Mouse (Mus musculus) embryonic facial prominence, embryonic 13.5 days (tissue): ENCODE data around the gene Hist1h2ad. TPM values are rescaled to one million over a fixed set of nuclear protein-coding genes. Genes with fewer than 3 reads are reported as not detected.
"Not testable (repeated sequence)": the region's sequence is repeated elsewhere in the genome, so short reads cannot be mapped to it uniquely, and the experiment has no call there.

Experiments
- ATAC-seq: fragments of 200-750 bp; cut with Nextera tagmentation; 2 replicates; pipeline ENCODE4 v1.8.0; 2017; ENCODE audit warnings: low read depth; ENCODE audit not compliant: insufficient number of reproducible peaks, insufficient read depth, low FRiP score, low TSS enrichment
- H3K27ac ChIP-seq: fragments of 300-500 bp; sonication (generic); 2 replicates; pipeline ENCODE4 v1.5.1; 2015; ENCODE audit warnings: moderate library complexity, mild to moderate bottlenecking, inconsistent platforms
- H3K27me3 ChIP-seq: fragments of 300-500 bp; sonication (generic); 2 replicates; pipeline ENCODE4 v1.6.1; 2015; ENCODE audit warnings: mild to moderate bottlenecking, inconsistent platforms
- H3K36me3 ChIP-seq: fragments of 300-500 bp; sonication (generic); 2 replicates; pipeline ENCODE4 v1.6.1; 2015; ENCODE audit warnings: mild to moderate bottlenecking, inconsistent platforms
- H3K4me1 ChIP-seq: fragments of 300-500 bp; sonication (generic); 2 replicates; pipeline ENCODE4 v1.6.1; 2015; ENCODE audit warnings: inconsistent platforms
- H3K4me2 ChIP-seq: fragments of 300-500 bp; sonication (generic); 2 replicates; pipeline ENCODE4 v1.6.1; 2015; ENCODE audit warnings: moderate library complexity, mild to moderate bottlenecking, inconsistent platforms
- H3K4me3 ChIP-seq: fragments of 300-500 bp; sonication (generic); 2 replicates; pipeline ENCODE4 v1.5.1; 2015; ENCODE audit warnings: mild to moderate bottlenecking, inconsistent platforms
- H3K9ac ChIP-seq: fragments of 300-500 bp; sonication (generic); 2 replicates; pipeline ENCODE4 v1.6.1; 2015; ENCODE audit warnings: mild to moderate bottlenecking, inconsistent platforms
- H3K9me3 ChIP-seq: fragments of 300-500 bp; sonication (generic); 2 replicates; pipeline ENCODE4 v1.6.1; 2016; ENCODE audit warnings: inconsistent platforms
- WGBS: fragments of 180-500 bp; shearing (Covaris S2); methylation state at CpG from one replicate; pipeline ENCODE4 v1.1.7; 2015; ENCODE audit warnings: mixed read lengths; 5-methylcytosine and 5-hydroxymethylcytosine counted together
- polyA plus RNA-seq: library from polyadenylated mRNA; unstranded; fragments of >200 nt; fragmentation: Nextera tagmentation; extraction: Ambion mirVana; gene quantifications from 2 replicates; pipeline ENCODE4 v1.2.1, GENCODE M21; 2015

Gene Hist1h2ad
- polyA plus RNA-seq, 1 experiment from 2014 or later = 3.1 TPM

DNA sequence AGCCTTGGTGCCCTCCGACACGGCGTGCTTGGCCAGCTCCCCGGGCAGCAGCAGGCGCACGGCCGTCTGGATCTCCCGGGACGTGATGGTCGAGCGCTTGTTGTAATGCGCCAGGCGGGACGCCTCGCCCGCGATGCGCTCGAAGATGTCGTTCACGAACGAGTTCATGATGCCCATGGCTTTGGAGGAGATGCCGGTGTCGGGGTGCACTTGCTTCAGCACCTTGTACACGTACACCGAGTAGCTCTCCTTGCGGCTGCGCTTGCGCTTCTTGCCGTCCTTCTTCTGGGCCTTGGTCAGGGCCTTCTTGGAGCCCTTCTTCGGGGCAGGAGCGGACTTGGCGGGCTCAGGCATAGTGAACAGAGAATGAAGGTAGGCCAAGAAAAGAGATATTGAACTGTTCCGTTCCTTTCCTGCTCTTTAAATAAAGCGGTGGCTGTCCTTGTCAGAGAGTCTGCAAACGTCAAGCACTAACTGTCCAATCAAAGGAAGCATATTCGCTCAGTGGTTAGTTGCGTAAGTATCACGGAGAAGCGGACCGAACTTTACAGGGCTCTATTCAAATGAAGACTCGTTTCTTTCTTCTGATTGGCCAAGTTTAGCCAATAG is 31.1 kb upstream of the Hist1h2ad start, which contains the start of gene Hist1h2bh:
Gene Hist1h2bh (minus strand): TSS at position 394 of the 609 bp plus-strand sequence.
- H3K4me2 ChIP-seq = peak within 1 kb of the TSS; percentile 69
- H3K27ac ChIP-seq = peak within 1 kb of the TSS; percentile 97
- not testable (repeated sequence) for H3K36me3 ChIP-seq, H3K4me1 ChIP-seq, H3K9me3 ChIP-seq, H3K27me3 ChIP-seq
- WGBS = under 1% methylated on average over 27 of the region's 42 CpGs
- H3K4me3 ChIP-seq = peak within 1 kb of the TSS; percentile 51
- peak; percentile 91 for ATAC-seq
- H3K9ac ChIP-seq = peak within 1 kb of the TSS; percentile 74

DNA sequence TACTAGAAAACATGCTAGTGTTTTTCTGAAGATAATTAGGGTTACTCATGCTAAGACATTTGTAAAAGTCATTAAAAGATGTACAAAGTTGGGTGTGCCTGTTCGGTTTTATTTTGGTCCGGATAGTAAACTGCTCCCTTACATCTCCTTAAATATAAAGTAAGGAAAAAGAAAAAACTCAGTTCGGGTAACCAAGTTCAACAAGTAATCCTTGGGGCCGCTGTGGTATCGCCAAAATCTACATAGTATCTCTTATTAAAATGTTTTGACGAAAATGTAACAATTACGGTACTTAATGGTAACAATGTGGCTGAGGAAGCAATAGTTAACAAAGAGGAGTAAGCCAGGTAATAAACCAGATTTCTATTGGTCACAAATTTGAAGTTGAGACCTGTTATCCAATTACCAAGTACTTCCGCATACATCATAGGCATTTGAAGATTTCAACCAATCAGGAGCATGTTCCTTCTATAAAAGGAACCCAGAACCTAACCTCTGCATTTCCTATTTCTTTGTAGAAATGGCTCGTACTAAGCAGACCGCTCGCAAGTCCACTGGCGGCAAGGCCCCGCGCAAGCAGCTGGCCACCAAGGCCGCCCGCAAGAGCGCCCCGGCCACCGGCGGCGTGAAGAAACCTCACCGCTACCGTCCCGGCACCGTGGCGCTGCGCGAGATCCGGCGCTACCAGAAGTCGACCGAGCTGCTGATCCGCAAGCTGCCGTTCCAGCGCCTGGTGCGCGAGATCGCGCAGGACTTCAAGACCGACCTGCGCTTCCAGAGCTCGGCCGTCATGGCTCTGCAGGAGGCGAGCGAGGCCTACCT is 30.0 kb upstream of the Hist1h2ad start, which contains the start of gene Hist1h3f:
Gene Hist1h3f (plus strand): TSS at position 88 of the 822 bp plus-strand sequence.
- peak within 1 kb of the TSS; percentile 51 for H3K4me3 ChIP-seq
- peak within 1 kb of the TSS; percentile 69 for H3K4me2 ChIP-seq
- ATAC-seq = peak; percentile 91
- WGBS = under 1% methylated on average over 22 of the region's 45 CpGs
- H3K27me3 ChIP-seq = no peaks in the 10 kb centered on the region
- peak within 1 kb of the TSS; percentile 76 for H3K9ac ChIP-seq
- H3K9me3 ChIP-seq = no peaks in the 10 kb centered on the region
- no peaks in the 10 kb centered on the region; the same call in 1 of the 2 replicates for H3K4me1 ChIP-seq
- no peaks in the 10 kb centered on the region for H3K36me3 ChIP-seq
- peak within 1 kb of the TSS; percentile 97 for H3K27ac ChIP-seq

- H3K27ac ChIP-seq = peak overlapping the region; percentile 97
- peak overlapping the region; percentile 51 for H3K4me3 ChIP-seq
- H3K4me2 ChIP-seq = peak overlapping the region; percentile 69
- not testable (repeated sequence) for H3K9me3 ChIP-seq, ATAC-seq, H3K4me1 ChIP-seq, H3K36me3 ChIP-seq, H3K27me3 ChIP-seq
- peak overlapping the region; percentile 76 for H3K9ac ChIP-seq
- WGBS = 0% methylated on average over 13 of the region's 14 CpGs
These were observed 29.4 kb upstream of the Hist1h2ad start for GRCm38 (mm10) chr13:23544787-23545120.

DNA sequence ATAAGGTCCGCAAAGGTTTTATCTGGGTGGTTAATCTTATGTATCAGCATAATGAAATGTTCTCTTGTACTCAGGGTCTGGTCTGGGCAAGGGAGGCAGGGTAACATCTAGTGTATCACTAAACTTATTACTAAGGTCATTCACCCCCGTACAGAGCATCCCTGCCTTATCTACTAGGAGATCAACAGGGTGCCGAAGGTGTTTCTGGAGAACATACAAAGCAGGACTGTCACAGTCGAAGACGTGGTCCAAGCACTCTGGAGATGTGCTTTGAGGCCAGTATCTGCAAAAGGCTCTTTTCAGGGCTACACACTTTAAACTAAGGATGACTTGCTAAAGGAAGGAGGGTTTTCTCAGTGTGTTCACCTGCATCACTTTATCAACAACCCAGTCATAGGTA is 27.5 kb upstream of the Hist1h2ad start:
- no peaks in the 10 kb centered on the region for H3K9me3 ChIP-seq
- H3K9ac ChIP-seq = no peak overlapping the region
- H3K4me3 ChIP-seq = no peak overlapping the region
- 0 out of 2 replicates have a peak overlapping the region, but pooled peaks have one; percentile 0 for H3K4me2 ChIP-seq
- H3K27ac ChIP-seq = peak overlapping the region; percentile 23; the same call in 1 of the 2 replicates
- 81% methylated on average over 5 of the region's 5 CpGs for WGBS
- peaks cover 6% of the 10 kb centered on the region for H3K4me1 ChIP-seq
- ATAC-seq = no peak
- H3K27me3 ChIP-seq = no peaks in the 10 kb centered on the region
- H3K36me3 ChIP-seq = no peaks in the 10 kb centered on the region

DNA sequence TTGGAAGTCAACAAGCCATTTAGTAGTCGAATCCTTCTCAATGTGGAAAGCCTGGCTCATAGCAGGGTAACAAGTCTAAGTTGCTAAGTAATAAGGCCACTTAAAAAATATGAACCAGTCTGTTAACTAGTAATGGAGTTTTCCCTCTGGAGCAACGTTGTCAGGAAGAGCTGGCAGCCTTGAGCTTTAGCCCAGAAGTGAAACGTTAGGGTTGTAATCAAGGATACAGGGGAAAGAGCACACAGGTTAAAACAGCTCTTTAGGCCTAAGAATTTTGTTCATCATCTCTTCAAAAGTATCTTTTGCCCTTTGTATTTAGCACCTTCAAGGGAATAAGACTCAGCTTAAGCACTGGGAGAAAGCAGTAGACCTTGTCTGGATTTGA is 23.4 kb upstream of the Hist1h2ad start:
- Histone ChIP-seq H3K4me2 (peak overlapping the region; percentile 72), H3K9ac (peak overlapping the region; percentile 71), H3K4me3 (peak overlapping the region; percentile 48), H3K36me3 (no peaks in the 10 kb centered on the region), H3K27ac (peak overlapping the region; percentile 94), H3K9me3 (no peaks in the 10 kb centered on the region), H3K27me3 (no peaks in the 10 kb centered on the region), H3K4me1 (peaks cover 16% of the 10 kb centered on the region)
- no peak for ATAC-seq
- 6% methylated on average over 3 of the region's 3 CpGs for WGBS

DNA sequence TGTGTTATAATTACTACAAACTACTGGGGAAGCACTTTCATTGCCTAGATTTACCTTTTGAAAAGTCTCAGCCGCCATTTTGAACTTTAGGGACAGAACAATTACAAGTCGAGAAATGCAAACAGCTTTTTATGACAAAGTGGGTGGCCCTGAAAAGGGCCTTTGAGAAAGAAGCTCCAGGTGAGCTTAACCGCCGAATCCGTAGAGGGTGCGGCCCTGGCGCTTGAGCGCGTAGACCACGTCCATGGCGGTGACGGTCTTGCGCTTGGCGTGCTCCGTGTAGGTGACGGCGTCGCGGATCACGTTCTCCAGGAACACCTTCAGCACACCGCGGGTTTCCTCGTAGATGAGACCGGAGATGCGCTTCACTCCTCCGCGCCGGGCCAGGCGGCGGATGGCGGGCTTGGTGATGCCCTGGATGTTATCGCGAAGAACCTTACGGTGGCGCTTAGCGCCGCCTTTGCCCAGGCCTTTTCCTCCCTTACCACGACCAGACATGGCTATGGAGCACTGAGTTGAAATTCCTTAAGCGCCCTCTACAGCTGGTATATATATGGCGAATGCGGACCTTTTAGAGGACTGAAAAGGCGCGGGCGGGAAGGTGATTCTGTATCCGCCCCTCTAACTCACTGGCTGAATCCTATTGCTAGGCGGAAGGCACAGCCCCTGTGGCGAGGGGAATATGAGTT is 22.9 kb upstream of the Hist1h2ad start, which contains the start of gene Hist1h4f:
Gene Hist1h4f (minus strand): TSS at position 503 of the 689 bp plus-strand sequence.
- H3K27me3 ChIP-seq, H3K9me3 ChIP-seq, H3K36me3 ChIP-seq: not testable (repeated sequence)
- Histone ChIP-seq H3K27ac (peak within 1 kb of the TSS; percentile 94), H3K4me3 (peak within 1 kb of the TSS; percentile 48), H3K4me2 (peak within 1 kb of the TSS; percentile 72), H3K4me1 (peaks cover 16% of the 10 kb centered on the region), H3K9ac (peak within 1 kb of the TSS; percentile 71)
- peak; percentile 79 for ATAC-seq
- WGBS = under 1% methylated on average over 47 of the region's 47 CpGs

- Histone ChIP-seq H3K9me3 (no peaks in the 10 kb centered on the region), H3K27me3 (no peaks in the 10 kb centered on the region), H3K36me3 (no peaks in the 10 kb centered on the region), H3K4me1 (peaks cover 20% of the 10 kb centered on the region), H3K27ac (peak overlapping the region; percentile 94), H3K9ac (peak overlapping the region; percentile 71; the same call in 1 of the 2 replicates), H3K4me3 (peak overlapping the region; percentile 48), H3K4me2 (peak overlapping the region; percentile 72)
- 52% methylated on average over 8 of the region's 8 CpGs for WGBS
- no peak for ATAC-seq
These were observed 22.0 kb upstream of the Hist1h2ad start for GRCm38 (mm10) chr13:23551931-23552914.

DNA sequence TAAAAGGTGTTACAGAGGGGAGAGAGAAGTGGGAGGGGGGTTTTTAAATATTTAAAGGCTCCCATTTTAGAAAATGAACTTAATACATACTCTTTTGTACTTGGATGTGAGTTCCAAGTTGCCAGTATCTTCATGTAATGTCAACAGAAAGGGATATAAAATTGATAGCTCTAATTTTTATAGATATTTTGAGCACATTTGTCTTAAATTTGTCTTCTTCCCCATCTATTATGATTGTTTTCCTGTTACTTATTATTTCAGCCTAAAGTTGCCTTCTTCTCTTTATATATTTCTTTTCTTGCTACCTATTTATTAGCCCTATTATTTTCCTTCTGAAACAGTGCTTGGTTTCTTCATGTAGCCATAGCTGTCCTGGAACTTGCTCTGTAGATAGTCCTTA is 21.2 kb upstream of the Hist1h2ad start, which contains the start of gene Hist1h1d:
Gene Hist1h1d (plus strand): TSS at position 301 of the 400 bp plus-strand sequence.
- Histone ChIP-seq H3K27me3 (no peaks in the 10 kb centered on the region), H3K27ac (peak within 1 kb of the TSS; percentile 99), H3K36me3 (no peaks in the 10 kb centered on the region), H3K4me1 (peaks cover 20% of the 10 kb centered on the region), H3K4me3 (0 out of 2 replicates have a peak within 1 kb of the TSS, but pooled peaks have one; percentile 48), H3K9ac (peak within 1 kb of the TSS; percentile 89; the same call in 1 of the 2 replicates), H3K9me3 (no peaks in the 10 kb centered on the region), H3K4me2 (peak within 1 kb of the TSS; percentile 91)
- no peak for ATAC-seq

- Histone ChIP-seq H3K36me3 (no peaks in the 10 kb centered on the region), H3K27ac (peak overlapping the region; percentile 99), H3K9me3 (no peaks in the 10 kb centered on the region), H3K4me3 (peak overlapping the region; percentile 63), H3K4me1 (peaks cover 20% of the 10 kb centered on the region), H3K4me2 (peak overlapping the region; percentile 91), H3K27me3 (no peaks in the 10 kb centered on the region), H3K9ac (peak overlapping the region; percentile 89)
- WGBS = 24% methylated on average over 9 of the region's 9 CpGs
- no peak for ATAC-seq
These were observed 19.8 kb upstream of the Hist1h2ad start for GRCm38 (mm10) chr13:23554393-23554792.

DNA sequence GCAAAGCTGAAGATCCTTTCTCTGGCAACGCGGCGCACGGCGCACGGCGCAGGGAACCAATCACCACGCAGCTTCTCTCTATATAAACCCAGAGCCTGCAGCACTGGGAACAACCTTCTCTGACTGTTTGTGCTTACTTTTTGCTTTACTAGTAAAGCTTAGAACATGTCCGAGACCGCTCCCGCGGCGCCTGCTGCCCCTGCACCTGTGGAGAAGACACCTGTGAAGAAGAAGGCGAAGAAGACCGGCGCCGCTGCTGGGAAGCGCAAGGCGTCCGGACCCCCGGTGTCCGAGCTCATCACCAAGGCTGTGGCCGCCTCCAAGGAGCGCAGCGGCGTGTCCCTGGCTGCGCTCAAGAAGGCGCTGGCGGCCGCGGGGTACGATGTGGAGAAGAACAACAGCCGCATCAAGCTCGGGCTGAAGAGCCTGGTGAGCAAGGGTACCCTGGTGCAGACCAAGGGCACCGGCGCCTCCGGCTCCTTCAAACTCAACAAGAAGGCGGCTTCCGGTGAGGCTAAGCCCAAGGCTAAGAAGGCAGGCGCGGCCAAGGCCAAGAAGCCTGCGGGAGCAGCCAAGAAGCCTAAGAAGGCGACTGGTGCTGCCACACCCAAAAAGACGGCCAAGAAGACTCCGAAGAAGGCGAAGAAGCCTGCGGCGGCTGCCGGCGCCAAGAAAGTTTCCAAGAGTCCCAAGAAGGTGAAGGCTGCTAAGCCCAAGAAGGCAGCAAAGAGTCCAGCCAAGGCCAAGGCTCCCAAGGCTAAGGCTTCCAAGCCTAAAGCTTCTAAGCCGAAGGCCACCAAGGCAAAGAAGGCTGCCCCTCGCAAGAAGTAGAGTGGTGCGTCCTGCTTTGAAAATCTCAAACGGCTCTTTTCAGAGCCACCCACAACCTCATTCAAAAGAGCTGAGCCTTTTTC is 19.0 kb upstream of the Hist1h2ad start:
- Histone ChIP-seq H3K27ac (peak overlapping the region; percentile 99), H3K36me3 (no peaks in the 10 kb centered on the region), H3K27me3 (no peaks in the 10 kb centered on the region), H3K9me3 (no peaks in the 10 kb centered on the region), H3K4me2 (peak overlapping the region; percentile 91), H3K4me1 (peaks cover 20% of the 10 kb centered on the region), H3K9ac (peak overlapping the region; percentile 89), H3K4me3 (peak overlapping the region; percentile 63)
- WGBS = under 1% methylated on average over 54 of the region's 54 CpGs
- ATAC-seq = peak; percentile 88
